In the genomic region with DNA sequence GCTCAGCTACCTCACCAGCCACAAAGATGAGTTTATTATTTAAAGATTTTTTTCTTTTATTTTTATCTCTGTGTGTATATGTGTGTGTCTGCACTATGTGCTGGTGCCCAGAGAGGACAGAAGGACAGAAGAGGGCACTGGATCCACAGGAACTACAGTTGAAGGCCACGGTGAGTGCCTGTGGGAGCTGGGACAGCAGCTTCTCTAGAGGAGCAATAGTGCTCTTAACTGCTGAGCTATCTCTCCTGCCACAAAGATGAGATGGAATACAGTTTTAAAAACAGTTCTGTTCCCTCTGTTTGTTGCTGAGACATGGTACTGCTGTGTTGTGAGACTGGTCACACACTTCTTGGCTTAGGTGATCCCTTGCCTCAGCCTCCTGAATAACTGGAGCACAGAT, we compare ENCODE assay signal across 13 mouse cellular contexts.
"Had no signal": no experiment of that assay in that cellular context is flagged by ENCODE, and none has a peak within 500 bp of the region (broad histone marks: within the 10 kb centered on the region; RNA-seq: fewer than 3 reads in every experiment).

No protein-coding gene starts in this region.

- DNase-seq: cerebellum, postnatal 10 days; cerebellum, postnatal 14 days; cerebellum, postnatal 25 days; cerebellum, postnatal 36 days; embryo, embryonic 11 days; forebrain, postnatal 0 days; gastrocnemius, adult 2 months; gastrocnemius, postnatal 10 days; gastrocnemius, postnatal 14 days; gastrocnemius, postnatal 25 days; gastrocnemius, postnatal 36 days; heart, adult 18-20 months; heart, adult 2 months had no signal
